Mouse (Mus musculus) lung, postnatal 0 days (tissue): ENCODE results near the gene Elovl7. TPM values are rescaled to one million over a fixed set of nuclear protein-coding genes. Genes with fewer than 3 reads are reported as not detected.

Experiments
- ATAC-seq: fragments of 200-750 bp; cut with Nextera tagmentation; 2 replicates; pipeline ENCODE4 v1.8.0; 2017; ENCODE audit warnings: moderate library complexity
- DNase-seq: peaks from one replicate; pipeline ENCODE4 v3.0.0-alpha.2; 2016; ENCODE audit warnings: low spot score
- H3K27ac ChIP-seq: fragments of 300-500 bp; sonication (generic); 2 replicates; pipeline ENCODE4 v1.5.1; 2014; ENCODE audit warnings: antibody characterized with exemption, mild to moderate bottlenecking, low read length, mixed read lengths
- H3K27me3 ChIP-seq: fragments of 300-500 bp; sonication (generic); replicated peaks from 2 replicates; pipeline ENCODE4 v1.6.1; 2014; ENCODE audit warnings: low read length, mixed read lengths; ENCODE audit not compliant: insufficient read depth
- H3K36me3 ChIP-seq: fragments of 300-500 bp; sonication (generic); 2 replicates; pipeline ENCODE4 v1.6.1; 2014; ENCODE audit warnings: low read length, mixed read lengths; ENCODE audit not compliant: insufficient read depth
- H3K4me1 ChIP-seq: fragments of 300-500 bp; sonication (generic); 2 replicates; pipeline ENCODE4 v1.6.1; 2014; ENCODE audit warnings: antibody characterized with exemption, low read depth, low read length, mixed read lengths; ENCODE audit not compliant: insufficient read depth
- H3K4me2 ChIP-seq: fragments of 300-500 bp; sonication (generic); replicated peaks from 2 replicates; pipeline ENCODE4 v1.6.1; 2014; ENCODE audit warnings: low read depth, mild to moderate bottlenecking, low read length, moderate library complexity, mixed read lengths
- H3K4me3 ChIP-seq: fragments of 300-500 bp; sonication (generic); 2 replicates; pipeline ENCODE4 v1.5.1; 2014; ENCODE audit warnings: low read depth, low read length
- H3K9ac ChIP-seq: fragments of 300-500 bp; sonication (generic); replicated peaks from 2 replicates; pipeline ENCODE4 v1.6.1; 2014; ENCODE audit warnings: low read depth, mild to moderate bottlenecking
- H3K9me3 ChIP-seq: fragments of 300-500 bp; sonication (generic); 2 replicates; pipeline ENCODE4 v1.6.1; 2016; ENCODE audit warnings: low read length, mixed read lengths
- CTCF ChIP-seq: IDR thresholded peaks from 2 replicates; pipeline ENCODE4 v1.5.1; 2016; ENCODE audit warnings: antibody characterized with exemption, mild to moderate bottlenecking
- EP300 ChIP-seq: IDR thresholded peaks from 2 replicates; pipeline ENCODE4 v1.6.1; 2016; ENCODE audit warnings: antibody characterized with exemption, mild to moderate bottlenecking, control low read depth
- WGBS: fragments of 180-500 bp; shearing (Covaris S2); extraction: QIAGEN DNeasy Blood & Tissue Kit; methylation state at CpG from one replicate; pipeline ENCODE4 v1.1.7; 2014; 5-methylcytosine and 5-hydroxymethylcytosine counted together
- polyA plus RNA-seq: library from polyadenylated mRNA; unstranded; fragments of >200 nt; fragmentation: Nextera tagmentation; extraction: Ambion mirVana; gene quantifications from 2 replicates; pipeline ENCODE4 v1.2.1, GENCODE M21; 2015

Elovl7 gene
- polyA plus RNA-seq, 1 experiment from 2014 or later, result 10.1 TPM

GRCm38 (mm10) chr13:108290314-108290713 is 76.1 kb downstream of the Elovl7 start:
- no peaks in the 10 kb centered on the region for H3K9me3 ChIP-seq
- H3K27me3 ChIP-seq, result no peaks in the 10 kb centered on the region
- no peak for TF ChIP-seq CTCF
- no peak for TF ChIP-seq EP300
- H3K27ac ChIP-seq, result no peak overlapping the region
- no peaks in the 10 kb centered on the region for H3K4me1 ChIP-seq
- ATAC-seq (no peak), DNase-seq (no peak)
- WGBS, result 84% methylated on average over 4 of the region's 4 CpGs
- H3K9ac ChIP-seq, result no peak overlapping the region
- no peak overlapping the region for H3K4me3 ChIP-seq
- no peaks in the 10 kb centered on the region for H3K36me3 ChIP-seq
- H3K4me2 ChIP-seq, result no peak overlapping the region

GRCm38 (mm10) chr13:108297350-108298093 is 83.3 kb downstream of the Elovl7 start:
- Histone ChIP-seq H3K4me1 (no peaks in the 10 kb centered on the region), H3K4me2 (peak overlapping the region; percentile 48), H3K9ac (peak overlapping the region; percentile 29; the same call in 1 of the 2 replicates), H3K27me3 (no peaks in the 10 kb centered on the region), H3K27ac (peak overlapping the region; percentile 83), H3K4me3 (peak overlapping the region; percentile 31), H3K36me3 (no peaks in the 10 kb centered on the region), H3K9me3 (no peaks in the 10 kb centered on the region)
- WGBS, result 4% methylated on average over 12 of the region's 12 CpGs
- ATAC-seq (peak; percentile 86), DNase-seq (peak; percentile 87)
- TF ChIP-seq EP300 (peak; percentile 75), CTCF (no peak)

- ATAC-seq, result no peak
- Histone ChIP-seq H3K4me2 (no peak overlapping the region), H3K9me3 (no peaks in the 10 kb centered on the region), H3K27me3 (no peaks in the 10 kb centered on the region), H3K4me3 (no peak overlapping the region), H3K27ac (peak overlapping the region; percentile 83), H3K4me1 (no peaks in the 10 kb centered on the region), H3K36me3 (no peaks in the 10 kb centered on the region), H3K9ac (no peak overlapping the region)
- DNase-seq, result no peak
- 40% methylated on average over 5 of the region's 5 CpGs for WGBS
- no peak for TF ChIP-seq CTCF
- no peak for TF ChIP-seq EP300
Observed at GRCm38 (mm10) chr13:108298241-108298640, 84.0 kb downstream of the Elovl7 start.

- Histone ChIP-seq H3K9ac (no peak overlapping the region), H3K27ac (0 out of 2 replicates have a peak overlapping the region, but pooled peaks have one; percentile 9), H3K9me3 (no peaks in the 10 kb centered on the region), H3K36me3 (no peaks in the 10 kb centered on the region), H3K27me3 (no peaks in the 10 kb centered on the region), H3K4me2 (no peak overlapping the region), H3K4me3 (no peak overlapping the region), H3K4me1 (no peaks in the 10 kb centered on the region)
- TF ChIP-seq CTCF (peak; percentile 64), EP300 (no peak)
- peak; percentile 42 for ATAC-seq
- DNase-seq, result peak; percentile 80
- WGBS, result 9% methylated on average over 5 of the region's 5 CpGs
Observed at GRCm38 (mm10) chr13:108300346-108300950, 86.2 kb downstream of the Elovl7 start.

GRCm38 (mm10) chr13:108301411-108301810 is 87.2 kb downstream of the Elovl7 start:
- Histone ChIP-seq H3K9me3 (no peaks in the 10 kb centered on the region), H3K4me1 (no peaks in the 10 kb centered on the region), H3K27ac (no peak overlapping the region), H3K27me3 (no peaks in the 10 kb centered on the region), H3K9ac (no peak overlapping the region), H3K4me2 (no peak overlapping the region), H3K36me3 (no peaks in the 10 kb centered on the region), H3K4me3 (no peak overlapping the region)
- TF ChIP-seq EP300 (no peak), CTCF (no peak)
- ATAC-seq (peak; percentile 73), DNase-seq (peak; percentile 67)
- WGBS, result 43% methylated on average over 7 of the region's 7 CpGs

- DNase-seq, result peak; percentile 11
- WGBS, result 64% methylated on average over 7 of the region's 7 CpGs
- H3K4me2 ChIP-seq, result no peak overlapping the region
- no peaks in the 10 kb centered on the region for H3K27me3 ChIP-seq
- no peaks in the 10 kb centered on the region for H3K36me3 ChIP-seq
- TF ChIP-seq EP300, result no peak
- no peak overlapping the region for H3K9ac ChIP-seq
- no peak for ATAC-seq
- no peak overlapping the region for H3K27ac ChIP-seq
- H3K4me3 ChIP-seq, result no peak overlapping the region
- H3K9me3 ChIP-seq, result no peaks in the 10 kb centered on the region
- no peaks in the 10 kb centered on the region for H3K4me1 ChIP-seq
Observed at GRCm38 (mm10) chr13:108302957-108303675, 88.9 kb downstream of the Elovl7 start.
